12 mouse cellular contexts compared by ENCODE assay signal in genomic region chr17:13744219-13744618, GRCm38 (mm10). TPM values are rescaled to one million over a fixed set of nuclear protein-coding genes. Genes with fewer than 3 reads are reported as not detected.
DNase-seq lines count a peak whose midpoint lies in the region; ATAC-seq and TF ChIP-seq lines count a peak whose summit lies in the region.
"Had no signal": no experiment of that assay in that cellular context is flagged by ENCODE, and none has a peak within 500 bp of the region (broad histone marks: within the 10 kb centered on the region; RNA-seq: fewer than 3 reads in every experiment).

No protein-coding gene starts in this region.

- no peak for TF ChIP-seq CTCF in heart, adult 2 months (IDR thresholded peaks at IDR 0.05)
- no peak for TF ChIP-seq CTCF in brain, embryonic 14.5 days (IDR thresholded peaks at IDR 0.05; ENCODE audit: borderline replicate concordance, extremely low read depth, insufficient read depth, insufficient read length)

- no peak overlapping the region for H3K9ac ChIP-seq in heart, embryonic 15.5 days
- no peak overlapping the region for H3K9ac ChIP-seq in heart, adult 2 months (ENCODE audit: low read depth, low read length)
- H3K9ac ChIP-seq in liver, embryonic 11.5 days (ENCODE audit: low read depth, low read length), result no peak overlapping the region
- H3K9ac ChIP-seq in limb, embryonic 13.5 days, result no peak overlapping the region
- H3K9ac ChIP-seq: forebrain, embryonic 12.5 days; liver, embryonic 15.5 days had no signal

- no peak overlapping the region for H3K4me2 ChIP-seq in heart, embryonic 15.5 days
- no peak overlapping the region for H3K4me2 ChIP-seq in liver, embryonic 11.5 days
- peak overlapping the region; percentile 35 for H3K4me2 ChIP-seq in limb, embryonic 13.5 days (replicated peaks)
- H3K4me2 ChIP-seq: embryonic facial prominence, embryonic 13.5 days; forebrain, embryonic 12.5 days; liver, embryonic 15.5 days had no signal

- no peak for ATAC-seq in heart, embryonic 15.5 days (replicated peaks; ENCODE audit: insufficient number of reproducible peaks, insufficient read depth, low FRiP score, low read depth)
- ATAC-seq in liver, embryonic 11.5 days (replicated peaks; ENCODE audit: low FRiP score), result no peak
- peak; percentile 81 for ATAC-seq in limb, embryonic 13.5 days (ENCODE audit: low FRiP score, low read depth)

- no peak for DNase-seq in heart, adult 2 months
- DNase-seq in liver, embryonic 11.5 days (ENCODE audit: low spot score), result peak; percentile 24
- no peak for DNase-seq in liver
- DNase-seq in brain, embryonic 14.5 days (ENCODE audit: low read depth), result peak; percentile 35
- DNase-seq in ovary, postnatal 10 days (ENCODE audit: low spot score), result no peak
- DNase-seq: gastrocnemius, postnatal 25 days had no signal

- H3K36me3 ChIP-seq in heart, embryonic 15.5 days, result no peaks in the 10 kb centered on the region
- no peaks in the 10 kb centered on the region for H3K36me3 ChIP-seq in heart, adult 2 months (ENCODE audit: control insufficient read depth, insufficient read depth, low read length)
- H3K36me3 ChIP-seq in liver, embryonic 11.5 days (ENCODE audit: control insufficient read depth, insufficient read depth, low read length), result no peaks in the 10 kb centered on the region
- no peaks in the 10 kb centered on the region for H3K36me3 ChIP-seq in limb, embryonic 13.5 days
- H3K36me3 ChIP-seq: embryonic facial prominence, embryonic 13.5 days; forebrain, embryonic 12.5 days; liver, embryonic 15.5 days had no signal

- H3K4me3 ChIP-seq in heart, embryonic 15.5 days, result no peak overlapping the region
- no peak overlapping the region for H3K4me3 ChIP-seq in heart, adult 2 months
- no peak overlapping the region for H3K4me3 ChIP-seq in liver, embryonic 11.5 days (ENCODE audit: low read depth, low read length)
- H3K4me3 ChIP-seq in limb, embryonic 13.5 days, result no peak overlapping the region
- H3K4me3 ChIP-seq: embryonic facial prominence, embryonic 13.5 days; forebrain, embryonic 12.5 days; liver, embryonic 15.5 days; megakaryocyte, embryonic 14.5 days had no signal

- peak overlapping the region; percentile 65; the same call in 1 of the 2 replicates for H3K27ac ChIP-seq in heart, embryonic 15.5 days
- no peak overlapping the region; the same call in 1 of the 2 replicates for H3K27ac ChIP-seq in heart, adult 2 months
- no peak overlapping the region for H3K27ac ChIP-seq in liver, embryonic 11.5 days (ENCODE audit: low read depth, low read length)
- peak overlapping the region; percentile 70; the same call in 1 of the 2 replicates for H3K27ac ChIP-seq in limb, embryonic 13.5 days
- H3K27ac ChIP-seq: forebrain, embryonic 12.5 days; liver, embryonic 15.5 days had no signal

- TF ChIP-seq EP300 in heart, adult 2 months (IDR thresholded peaks at IDR 0.05; ENCODE audit: insufficient read depth, low read depth, low read length), result no peak

- 68% methylated on average over 6 of the region's 6 CpGs for WGBS in heart, embryonic 15.5 days
- WGBS in heart, adult 2 months, result 85% methylated on average over 6 of the region's 6 CpGs
- 75% methylated on average over 6 of the region's 6 CpGs for WGBS in liver, embryonic 11.5 days
- 42% methylated on average over 6 of the region's 6 CpGs for whole genome bisulfite sequencing in limb, embryonic 13.5 days

- no peak for TF ChIP-seq POLR2A in heart, adult 2 months (IDR thresholded peaks at IDR 0.05; ENCODE audit: insufficient read depth, low read depth, low read length)
- TF ChIP-seq POLR2A in brain, embryonic 14.5 days (IDR thresholded peaks at IDR 0.05; ENCODE audit: borderline replicate concordance, extremely low read depth, insufficient read depth, insufficient read length, poor library complexity, severe bottlenecking), result no peak

- H3K27me3 ChIP-seq in heart, embryonic 15.5 days, result no peaks in the 10 kb centered on the region
- H3K27me3 ChIP-seq in heart, adult 2 months (ENCODE audit: control insufficient read depth, insufficient read depth, low read length), result no peaks in the 10 kb centered on the region
- H3K27me3 ChIP-seq in liver, embryonic 11.5 days (replicated peaks; ENCODE audit: control insufficient read depth, insufficient read depth, low read length), result peaks cover 8% of the 10 kb centered on the region; the same call in 1 of the 2 replicates
- H3K27me3 ChIP-seq in limb, embryonic 13.5 days, result no peaks in the 10 kb centered on the region
- H3K27me3 ChIP-seq: forebrain, embryonic 12.5 days had no signal

- intact Hi-C loops in heart, adult 2 months (cut with DNase I), result no loop called here

- H3K9me3 ChIP-seq in heart, embryonic 15.5 days (replicated peaks), result no peaks in the 10 kb centered on the region
- H3K9me3 ChIP-seq in liver, embryonic 11.5 days (ENCODE audit: control insufficient read depth, low read length), result no peaks in the 10 kb centered on the region
- H3K9me3 ChIP-seq in limb, embryonic 13.5 days, result no peaks in the 10 kb centered on the region
- H3K9me3 ChIP-seq: embryonic facial prominence, embryonic 13.5 days; forebrain, embryonic 12.5 days; liver, embryonic 15.5 days had no signal

- H3K4me1 ChIP-seq in heart, embryonic 15.5 days (replicated peaks), result peaks cover 52% of the 10 kb centered on the region
- H3K4me1 ChIP-seq in heart, adult 2 months (ENCODE audit: control insufficient read depth, insufficient read depth, low read length), result peaks cover 9% of the 10 kb centered on the region
- H3K4me1 ChIP-seq in liver, embryonic 11.5 days (replicated peaks; ENCODE audit: control insufficient read depth, insufficient read depth, low read length), result peaks cover 10% of the 10 kb centered on the region
- peaks cover 49% of the 10 kb centered on the region for H3K4me1 ChIP-seq in limb, embryonic 13.5 days

- no peaks in the 10 kb centered on the region for H3K79me2 ChIP-seq in heart, adult 2 months (replicated peaks; ENCODE audit: control insufficient read depth, insufficient read depth, low read length)

RNA-seq across cellular contexts. Expression of gene Afdn, which starts 16.1 kb away (rescaled TPM):
- polyA plus RNA-seq in heart, embryonic 15.5 days (2015; fragmentation: Nextera tagmentation; extraction: Ambion mirVana), result 54.1 and 68.7 TPM in 2 replicates
- total RNA-seq in heart, adult 2 months (2021), result 10 to 100 TPM; 60.7 to 90.9 TPM
- polyA plus RNA-seq in heart, adult 2 months (2012; rRNA removed), result 36.9 and 69.6 TPM in 2 replicates
- 34.3 and 34.6 TPM in 2 replicates for polyA plus RNA-seq in liver, embryonic 11.5 days (2014; fragmentation: Nextera tagmentation; extraction: Ambion mirVana)
- 103 and 138 TPM in 2 replicates for polyA plus RNA-seq in brain, embryonic 14.5 days (2012; rRNA removed)
- 56.5 and 60.2 TPM in 2 replicates for polyA plus RNA-seq in limb, embryonic 13.5 days (2015; fragmentation: Nextera tagmentation; extraction: Ambion mirVana)

RNA-seq across cellular contexts. Expression of gene Tcte2, which starts 17.4 kb away (rescaled TPM):
- polyA plus RNA-seq in heart, embryonic 15.5 days (2015; fragmentation: Nextera tagmentation; extraction: Ambion mirVana), result 3.7 and 4.2 TPM in 2 replicates
- 1 to 10 TPM; 3.8 to 6.3 TPM for total RNA-seq in heart, adult 2 months (2021)
- 2.5 and 3.5 TPM in 2 replicates for polyA plus RNA-seq in heart, adult 2 months (2012; rRNA removed)
- polyA plus RNA-seq in liver, embryonic 11.5 days (2014; fragmentation: Nextera tagmentation; extraction: Ambion mirVana), result 1.2 and 1.4 TPM in 2 replicates
- 15.3 and 18.4 TPM in 2 replicates for polyA plus RNA-seq in brain, embryonic 14.5 days (2012; rRNA removed)
- polyA plus RNA-seq in limb, embryonic 13.5 days (2015; fragmentation: Nextera tagmentation; extraction: Ambion mirVana), result 5.4 and 5.6 TPM in 2 replicates

Comparison
In these comparisons a context has a peak if more than half of its experiments do, and no peak if none do; other contexts are left out.
1. H3K27ac ChIP-seq: peak in heart, embryonic 15.5 days (single experiment) and limb, embryonic 13.5 days (single experiment); none in heart, adult 2 months (single experiment) and liver, embryonic 11.5 days (single experiment).
2. DNase-seq: peak in liver, embryonic 11.5 days (single experiment) and brain, embryonic 14.5 days (single experiment); none in heart, adult 2 months (0 of 2), liver (single experiment) and ovary, postnatal 10 days (single experiment).